Mouse (Mus musculus): ENCODE results near the gene Zfp764. TPM values are rescaled to one million over a fixed set of nuclear protein-coding genes. Genes with fewer than 3 reads are reported as not detected.

The Zfp764 gene
- polyA plus RNA-seq, 1 experiment: 9.0 TPM

DNA sequence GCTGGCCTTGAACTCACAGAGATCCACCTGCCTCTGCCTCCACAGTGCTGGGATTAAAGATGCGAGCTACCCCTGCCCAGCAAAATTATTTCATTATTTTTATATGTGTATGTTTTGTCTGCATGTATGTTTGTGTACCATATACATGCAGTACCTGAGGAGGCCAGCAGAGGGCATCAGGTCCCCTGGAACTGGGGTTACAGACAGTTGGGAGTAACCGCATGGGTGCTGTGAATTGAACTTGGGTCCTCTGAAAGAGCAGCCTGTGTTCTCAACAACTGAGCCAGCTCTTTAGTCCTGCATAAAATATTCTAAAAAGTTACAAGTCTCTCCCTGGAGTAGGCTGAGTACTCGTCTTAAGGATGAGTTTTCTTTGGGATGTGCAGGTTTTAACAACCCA lies 31.1 kb upstream of the Zfp764 start:
- peak; percentile 35 for DNase-seq
- no peaks in the 10 kb centered on the region for H3K27me3 ChIP-seq (ENCODE audit: control insufficient read depth, insufficient read depth, low read length)
- no peak for TF ChIP-seq CTCF (IDR thresholded peaks at IDR 0.05; ENCODE audit: borderline replicate concordance, control insufficient read depth, extremely low read depth, insufficient read depth, low read length, poor library complexity)
- TF ChIP-seq POLR2A (IDR thresholded peaks at IDR 0.05; ENCODE audit: control insufficient read depth, extremely low read depth, insufficient read depth, low read length, poor library complexity): no peak
- H3K4me1 ChIP-seq (replicated peaks; ENCODE audit: control insufficient read depth, insufficient read depth, low read length): no peaks in the 10 kb centered on the region
- WGBS: 99% methylated on average over 3 of the region's 3 CpGs
- H3K36me3 ChIP-seq (ENCODE audit: control insufficient read depth, insufficient read depth, low read length): peaks cover 2% of the 10 kb centered on the region; the same call in 1 of the 2 replicates
- H3K27ac ChIP-seq (ENCODE audit: control insufficient read depth, insufficient read depth, low read length): no peak overlapping the region
- no peak overlapping the region for H3K4me3 ChIP-seq (ENCODE audit: control insufficient read depth, insufficient read depth, low read length)

DNA sequence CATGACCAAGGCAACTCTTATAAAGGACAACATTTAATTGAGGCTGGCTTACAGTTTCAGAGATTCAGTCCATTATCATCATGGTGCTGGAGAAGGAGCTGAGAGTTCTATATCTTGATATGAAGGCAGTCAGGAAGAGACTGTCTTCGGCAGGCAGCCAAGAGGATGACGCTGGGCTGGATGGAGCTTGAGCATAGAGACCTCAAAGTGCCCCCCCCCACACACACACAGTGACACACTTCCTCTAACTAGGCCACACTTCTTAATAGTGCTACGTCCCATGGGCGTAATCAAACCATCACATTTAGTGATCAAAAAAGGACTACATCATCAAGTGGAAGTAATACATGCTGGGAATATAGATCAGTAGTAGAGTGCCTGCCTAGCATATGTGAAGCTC lies 28.6 kb upstream of the Zfp764 start:
- whole genome bisulfite sequencing: 83% methylated on average over 4 of the region's 4 CpGs
- Histone ChIP-seq H3K27ac (ENCODE audit: control insufficient read depth, insufficient read depth, low read length) (no peak overlapping the region), H3K4me1 (replicated peaks; ENCODE audit: control insufficient read depth, insufficient read depth, low read length) (no peaks in the 10 kb centered on the region), H3K36me3 (ENCODE audit: control insufficient read depth, insufficient read depth, low read length) (no peaks in the 10 kb centered on the region), H3K27me3 (ENCODE audit: control insufficient read depth, insufficient read depth, low read length) (no peaks in the 10 kb centered on the region), H3K4me3 (ENCODE audit: control insufficient read depth, insufficient read depth, low read length) (no peak overlapping the region)
- TF ChIP-seq CTCF (IDR thresholded peaks at IDR 0.05; ENCODE audit: borderline replicate concordance, control insufficient read depth, extremely low read depth, insufficient read depth, low read length, poor library complexity) (no peak), POLR2A (IDR thresholded peaks at IDR 0.05; ENCODE audit: control insufficient read depth, extremely low read depth, insufficient read depth, low read length, poor library complexity) (no peak)
- DNase-seq: no peak

DNA sequence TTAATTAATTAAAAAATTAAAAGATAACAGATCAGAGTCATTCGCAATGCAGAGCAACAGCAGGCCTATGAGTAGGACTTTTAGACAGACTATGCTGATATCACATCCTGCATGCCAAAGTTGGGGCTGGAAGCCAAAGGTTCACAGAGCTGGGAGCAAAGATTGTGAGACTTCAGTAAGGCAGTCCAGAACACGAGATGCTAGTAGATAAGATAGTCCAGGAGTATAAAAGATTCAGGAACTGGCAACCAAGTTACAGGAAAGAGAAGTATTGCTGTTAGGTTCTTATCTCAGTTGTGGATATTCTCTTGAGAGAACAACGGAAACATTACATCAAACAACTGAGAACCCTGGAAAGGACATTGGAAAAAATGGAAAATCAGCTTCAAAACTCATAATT lies 19.7 kb upstream of the Zfp764 start:
- H3K4me1 ChIP-seq (replicated peaks; ENCODE audit: control insufficient read depth, insufficient read depth, low read length): peaks cover 6% of the 10 kb centered on the region
- no peaks in the 10 kb centered on the region for H3K27me3 ChIP-seq (ENCODE audit: control insufficient read depth, insufficient read depth, low read length)
- no peak overlapping the region for H3K4me3 ChIP-seq (ENCODE audit: control insufficient read depth, insufficient read depth, low read length)
- H3K36me3 ChIP-seq (ENCODE audit: control insufficient read depth, insufficient read depth, low read length): no peaks in the 10 kb centered on the region
- WGBS: 83% methylated on average over 3 of the region's 3 CpGs
- H3K27ac ChIP-seq (ENCODE audit: control insufficient read depth, insufficient read depth, low read length): no peak overlapping the region
- TF ChIP-seq CTCF (IDR thresholded peaks at IDR 0.05; ENCODE audit: borderline replicate concordance, control insufficient read depth, extremely low read depth, insufficient read depth, low read length, poor library complexity) (no peak), POLR2A (IDR thresholded peaks at IDR 0.05; ENCODE audit: control insufficient read depth, extremely low read depth, insufficient read depth, low read length, poor library complexity) (no peak)
- no peak for DNase-seq

DNA sequence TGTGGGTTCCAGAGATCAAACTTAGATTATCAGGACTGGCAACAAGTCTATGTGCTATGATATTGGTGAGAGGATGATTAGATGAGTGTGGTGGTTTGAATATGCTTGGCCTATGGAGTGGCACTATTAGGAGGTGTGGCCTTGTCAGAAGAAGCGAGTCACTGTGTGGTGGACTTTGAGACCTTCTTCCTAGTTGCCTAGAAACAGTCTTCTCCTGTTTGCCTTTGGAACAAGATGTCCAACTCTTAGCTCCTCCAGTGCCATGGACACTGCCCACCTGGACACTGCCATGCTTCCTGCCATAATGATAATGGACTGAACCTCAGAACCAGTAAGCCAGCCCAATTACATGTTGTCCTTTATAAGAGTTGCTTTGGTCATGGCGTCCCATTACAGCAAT lies 19.3 kb upstream of the Zfp764 start:
- H3K4me3 ChIP-seq (ENCODE audit: control insufficient read depth, insufficient read depth, low read length): no peak overlapping the region
- no peaks in the 10 kb centered on the region for H3K27me3 ChIP-seq (ENCODE audit: control insufficient read depth, insufficient read depth, low read length)
- TF ChIP-seq POLR2A (IDR thresholded peaks at IDR 0.05; ENCODE audit: control insufficient read depth, extremely low read depth, insufficient read depth, low read length, poor library complexity): no peak
- TF ChIP-seq CTCF (IDR thresholded peaks at IDR 0.05; ENCODE audit: borderline replicate concordance, control insufficient read depth, extremely low read depth, insufficient read depth, low read length, poor library complexity): no peak
- 91% methylated on average over 2 of the region's 2 CpGs for WGBS
- H3K36me3 ChIP-seq (ENCODE audit: control insufficient read depth, insufficient read depth, low read length): no peaks in the 10 kb centered on the region
- no peak overlapping the region for H3K27ac ChIP-seq (ENCODE audit: control insufficient read depth, insufficient read depth, low read length)
- H3K4me1 ChIP-seq (replicated peaks; ENCODE audit: control insufficient read depth, insufficient read depth, low read length): peaks cover 9% of the 10 kb centered on the region
- DNase-seq: no peak

DNA sequence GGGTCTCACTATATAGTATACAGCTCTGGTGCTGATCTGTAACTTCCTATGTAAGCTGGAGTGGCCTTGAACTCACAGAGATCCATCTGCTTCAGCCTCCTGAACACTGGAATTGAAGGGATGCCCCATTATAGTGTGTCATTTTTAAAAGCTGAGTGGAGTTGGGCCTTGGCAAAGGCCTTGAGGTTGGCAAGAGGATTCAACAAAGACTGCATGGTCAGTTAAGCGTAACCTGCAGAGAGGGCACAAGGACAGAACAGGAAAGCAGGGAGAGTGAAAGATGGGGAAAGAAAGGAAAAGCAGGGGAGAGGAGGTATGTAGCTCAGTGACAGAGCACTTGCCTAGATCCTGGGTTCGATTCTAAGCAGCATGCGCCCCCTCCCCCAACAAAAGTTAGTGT lies 18.7 kb upstream of the Zfp764 start:
- Histone ChIP-seq H3K36me3 (ENCODE audit: control insufficient read depth, insufficient read depth, low read length) (no peaks in the 10 kb centered on the region), H3K27me3 (ENCODE audit: control insufficient read depth, insufficient read depth, low read length) (no peaks in the 10 kb centered on the region), H3K4me3 (ENCODE audit: control insufficient read depth, insufficient read depth, low read length) (no peak overlapping the region), H3K27ac (ENCODE audit: control insufficient read depth, insufficient read depth, low read length) (no peak overlapping the region), H3K4me1 (replicated peaks; ENCODE audit: control insufficient read depth, insufficient read depth, low read length) (peaks cover 9% of the 10 kb centered on the region)
- TF ChIP-seq POLR2A (IDR thresholded peaks at IDR 0.05; ENCODE audit: control insufficient read depth, extremely low read depth, insufficient read depth, low read length, poor library complexity) (no peak), CTCF (IDR thresholded peaks at IDR 0.05; ENCODE audit: borderline replicate concordance, control insufficient read depth, extremely low read depth, insufficient read depth, low read length, poor library complexity) (no peak)
- WGBS: 93% methylated on average over 3 of the region's 3 CpGs
- no peak for DNase-seq

DNA sequence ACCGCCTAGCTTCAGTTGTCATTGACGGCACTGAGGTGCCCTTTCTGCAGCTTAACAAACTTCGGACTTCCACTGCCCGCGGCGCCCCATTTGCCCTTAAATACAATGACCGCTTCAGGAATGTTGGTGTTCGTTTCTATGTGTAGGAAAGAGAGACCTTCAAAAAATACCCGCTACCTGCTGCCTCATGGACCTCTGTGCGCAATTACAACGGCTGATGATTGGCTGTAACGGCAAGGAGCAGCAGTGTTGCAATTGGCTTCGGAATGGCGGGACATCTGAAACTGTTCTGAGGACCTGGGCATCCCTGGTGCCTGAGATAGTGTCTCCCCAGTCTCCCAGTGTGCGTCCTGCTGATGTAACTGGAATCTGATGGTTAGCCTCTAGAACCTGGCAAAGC lies 15.6 kb upstream of the Zfp764 start:
- TF ChIP-seq POLR2A (IDR thresholded peaks at IDR 0.05; ENCODE audit: control insufficient read depth, extremely low read depth, insufficient read depth, low read length, poor library complexity): no peak
- TF ChIP-seq CTCF (IDR thresholded peaks at IDR 0.05; ENCODE audit: borderline replicate concordance, control insufficient read depth, extremely low read depth, insufficient read depth, low read length, poor library complexity): no peak
- H3K4me3 ChIP-seq (ENCODE audit: control insufficient read depth, insufficient read depth, low read length): peak overlapping the region; percentile 9
- DNase-seq: no peak
- H3K27ac ChIP-seq (ENCODE audit: control insufficient read depth, insufficient read depth, low read length): no peak overlapping the region
- peaks cover 9% of the 10 kb centered on the region for H3K4me1 ChIP-seq (replicated peaks; ENCODE audit: control insufficient read depth, insufficient read depth, low read length)
- H3K36me3 ChIP-seq (ENCODE audit: control insufficient read depth, insufficient read depth, low read length): no peaks in the 10 kb centered on the region
- no peaks in the 10 kb centered on the region for H3K27me3 ChIP-seq (ENCODE audit: control insufficient read depth, insufficient read depth, low read length)
- WGBS: 4% methylated on average over 15 of the region's 15 CpGs

Measured in thymus, adult 2 months (tissue).